Mouse (Mus musculus): ENCODE data around the gene Olfr610. TPM values are rescaled to one million over a fixed set of nuclear protein-coding genes. Genes with fewer than 3 reads are reported as not detected.
"Not testable (repeated sequence)": the region's sequence is repeated elsewhere in the genome, so short reads cannot be mapped to it uniquely, and the experiment has no call there.

The Olfr610 gene
- not detected for total RNA-seq (2021)
- long read RNA-seq, experiment 1, result 0 reads
- long read RNA-seq, experiment 2, result 0 reads

DNA sequence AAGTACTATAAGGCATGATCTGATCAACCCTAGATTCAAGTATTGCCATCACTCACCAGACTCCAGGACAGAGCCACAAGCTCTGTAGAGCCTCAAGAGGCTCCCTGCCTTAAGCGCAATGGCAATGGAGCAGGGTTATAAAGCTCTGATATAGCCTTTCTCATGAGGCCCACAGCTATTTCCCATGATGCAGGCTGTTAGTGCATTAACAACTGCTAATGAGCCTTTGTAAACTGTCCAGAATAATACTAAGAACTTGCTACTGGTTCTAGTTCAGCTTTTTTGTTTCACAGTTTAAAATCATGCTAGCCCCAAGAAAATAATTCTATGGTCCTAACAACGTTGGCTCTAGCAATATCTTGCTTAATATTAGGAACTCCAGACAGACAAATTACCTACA is at the start of gene Olfr610:
Olfr610 (minus strand) TSS at position 101 of the 400 bp plus-strand sequence.
- DNase-seq (ENCODE audit: low spot score in 2 of 2), result no peak

DNA sequence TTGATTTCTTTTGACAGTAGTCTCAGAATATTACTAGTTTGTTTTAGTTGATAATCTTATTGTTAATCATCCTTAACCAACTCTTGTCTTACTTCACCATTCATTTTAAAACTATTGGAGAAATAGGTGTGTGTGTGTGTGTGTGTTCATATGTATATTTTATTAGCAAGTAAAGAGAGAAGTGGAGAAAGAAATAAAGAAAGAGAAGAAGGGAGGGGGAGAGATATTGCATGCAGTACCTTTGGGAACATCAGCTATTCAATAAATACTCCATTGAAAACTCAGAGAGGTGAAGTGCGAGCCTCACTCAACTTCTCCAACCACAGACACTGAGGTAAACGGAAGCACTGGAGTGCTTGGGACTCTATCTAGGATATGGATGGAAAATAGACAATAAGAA is 43.9 kb upstream of the Olfr610 start, which contains the start of gene Olfr615:
Olfr615 (plus strand) TSS at position 301 of the 400 bp plus-strand sequence.
- DNase-seq (ENCODE audit: low spot score in 2 of 2), result no peak

DNA sequence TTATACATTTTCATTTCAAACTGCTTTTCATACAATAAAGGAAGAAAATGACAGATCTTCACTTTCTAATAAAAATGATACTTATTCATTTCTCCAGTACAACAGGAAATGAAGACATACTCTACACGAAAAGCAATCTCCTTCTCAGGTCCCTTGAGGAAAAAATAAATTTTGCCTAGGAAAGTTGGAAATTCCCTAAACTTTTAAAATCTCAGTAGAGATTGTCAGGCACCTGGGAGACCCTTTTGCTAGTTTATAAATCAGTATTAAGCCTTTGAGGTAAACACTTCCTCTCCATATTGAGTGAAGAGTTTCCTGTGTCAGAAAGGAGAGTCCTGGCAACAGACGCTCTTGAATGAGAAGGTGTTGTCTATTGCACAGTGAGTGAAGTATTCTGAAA is 35.9 kb upstream of the Olfr610 start, which contains the start of gene Olfr613:
Olfr613 (plus strand) TSS at position 301 of the 400 bp plus-strand sequence.
- DNase-seq (ENCODE audit: low spot score in 2 of 2), result no peak

DNA sequence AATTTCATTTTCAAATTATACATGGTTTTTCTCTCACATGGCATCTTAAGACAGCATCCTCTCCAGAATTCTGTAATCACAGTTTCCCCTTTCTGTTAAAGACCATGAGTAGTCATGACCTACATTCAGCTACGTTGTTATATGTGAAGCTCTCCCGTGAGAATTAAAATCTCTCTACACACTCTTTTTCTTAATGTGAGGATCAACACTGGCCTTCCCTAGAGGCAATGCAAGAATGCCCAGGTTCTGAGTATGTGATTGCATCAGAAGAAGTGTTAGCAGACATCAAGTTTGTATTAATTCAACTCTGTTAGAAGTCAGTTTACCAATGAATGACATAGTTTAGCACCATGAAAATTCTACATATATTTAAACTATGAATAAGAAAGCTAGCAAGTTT is 30.7 kb upstream of the Olfr610 start, which contains the start of gene Olfr612:
Olfr612 (minus strand) TSS at position 101 of the 400 bp plus-strand sequence.
- DNase-seq (ENCODE audit: low spot score in 2 of 2), result not testable (repeated sequence)

DNA sequence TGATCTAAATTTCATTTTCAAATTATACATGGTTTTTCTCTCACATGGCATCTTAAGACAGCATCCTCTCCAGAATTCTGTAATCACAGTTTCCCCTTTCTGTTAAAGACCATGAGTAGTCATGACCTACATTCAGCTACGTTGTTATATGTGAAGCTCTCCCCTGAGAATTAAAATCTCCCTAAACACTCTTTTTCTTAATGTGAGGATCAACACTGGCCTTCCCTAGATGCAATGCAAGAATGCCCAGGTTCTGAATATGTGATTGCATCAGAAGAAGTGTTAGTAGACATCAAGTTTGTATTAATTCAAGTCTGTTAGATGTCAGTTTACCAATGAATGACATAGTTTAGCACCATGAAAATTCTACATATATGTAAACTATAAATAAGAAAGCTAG is 8.8 kb upstream of the Olfr610 start, which contains the start of gene Olfr611:
Olfr611 (minus strand) TSS at position 101 of the 400 bp plus-strand sequence.
- not testable (repeated sequence) for DNase-seq (ENCODE audit: low spot score in 2 of 2)

DNA sequence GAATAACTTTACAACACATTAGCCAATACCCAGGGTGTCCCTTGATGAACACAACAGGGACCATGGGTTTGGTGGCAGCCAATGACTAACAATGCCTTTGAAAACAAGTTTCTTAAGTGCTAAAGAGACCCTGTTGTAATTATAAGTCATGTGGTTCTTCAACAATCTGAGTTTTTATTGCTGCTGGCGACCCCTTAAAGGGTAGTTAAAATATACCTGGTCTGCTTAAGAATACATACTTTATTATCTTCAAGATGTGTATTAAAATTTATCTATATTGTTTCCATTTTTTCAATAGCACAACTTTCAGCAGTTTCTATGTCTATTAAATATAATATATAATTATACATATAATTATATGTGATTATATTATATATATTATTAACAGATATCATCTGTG is 14.0 kb downstream of the Olfr610 start, which contains the start of gene Olfr609:
Olfr609 (minus strand) TSS at position 101 of the 400 bp plus-strand sequence.
- no peak for DNase-seq (ENCODE audit: low spot score in 2 of 2)

DNA sequence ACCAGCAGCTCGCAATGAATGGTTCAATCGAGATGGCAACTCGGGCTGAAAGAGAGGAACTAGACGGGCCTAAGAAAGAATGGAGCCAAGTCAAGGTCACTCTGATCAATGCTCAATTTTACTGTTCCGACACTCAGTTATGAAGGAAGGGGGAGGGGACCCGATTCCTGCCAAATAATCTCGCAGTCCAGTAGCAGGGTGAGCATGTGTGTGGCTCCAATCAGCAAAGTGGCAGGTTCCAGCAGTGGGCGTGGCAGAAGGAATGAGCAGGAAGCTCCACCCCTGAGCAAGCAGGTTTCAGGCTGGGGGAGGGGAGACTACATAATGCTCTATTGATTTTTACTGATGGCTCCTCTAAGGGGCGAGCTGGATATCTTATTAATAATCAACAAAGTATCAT is 34.8 kb downstream of the Olfr610 start:
- DNase-seq (ENCODE audit: low spot score in 2 of 2), result not testable (repeated sequence)

DNA sequence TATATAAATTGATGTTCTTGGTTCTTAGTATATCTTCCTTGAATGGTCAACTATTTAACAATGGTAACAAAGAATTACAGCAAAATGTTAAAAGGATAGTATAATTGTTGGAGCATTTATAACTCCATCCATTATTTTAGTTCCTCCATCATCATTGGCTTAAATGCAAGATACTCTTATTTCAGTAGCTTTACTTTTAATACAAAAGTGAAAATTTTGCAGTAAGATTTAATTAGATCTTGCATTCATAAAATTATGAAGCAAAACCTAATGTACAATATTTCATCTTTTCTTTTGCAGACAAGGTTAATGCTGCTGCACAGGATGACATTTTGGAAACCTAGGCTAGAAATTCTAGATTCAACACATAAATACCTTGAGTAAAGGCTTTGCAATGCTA is 42.3 kb downstream of the Olfr610 start, which contains the start of gene Olfr608:
Olfr608 (plus strand) TSS at position 301 of the 400 bp plus-strand sequence.
- DNase-seq (ENCODE audit: low spot score in 2 of 2), result no peak

DNA sequence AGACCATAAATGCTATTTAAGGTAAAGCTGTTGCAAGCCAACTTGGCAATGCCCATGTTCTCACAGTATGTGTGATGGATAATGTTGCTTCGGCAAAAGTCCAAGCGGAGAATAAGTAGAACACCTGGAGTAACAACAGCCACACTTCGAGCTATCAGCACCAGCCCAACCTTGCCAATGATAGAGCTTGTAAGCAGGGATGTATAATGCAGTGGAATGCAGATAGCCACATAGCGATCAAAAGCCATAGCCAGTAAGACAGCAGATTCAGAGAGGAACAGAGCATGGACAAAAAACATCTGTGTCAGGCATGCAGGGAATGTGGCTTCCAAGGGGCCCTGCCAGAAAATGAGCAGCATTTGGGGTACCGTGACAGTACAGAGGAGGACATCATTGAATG is 51.3 kb downstream of the Olfr610 start:
- DNase-seq (ENCODE audit: low spot score in 2 of 2), result no peak

Other genes starting within 250 kb of the Olfr610 start
- not detected for gene Olfr596, start 206.5 kb downstream of the Olfr610 start, total RNA-seq (2021)
- not detected for gene Olfr597, start 195.8 kb downstream of the Olfr610 start, total RNA-seq (2021)
- gene Olfr598, start 188.6 kb downstream of the Olfr610 start, total RNA-seq (2021), result not detected
- gene Olfr599, start 176.2 kb downstream of the Olfr610 start, total RNA-seq (2021), result not detected
- gene Olfr600, start 162.5 kb downstream of the Olfr610 start, total RNA-seq (2021), result not detected
- gene Olfr601, start 149.5 kb downstream of the Olfr610 start, total RNA-seq (2021), result not detected
- gene Olfr603, start 125.9 kb downstream of the Olfr610 start, total RNA-seq (2021), result not detected
- not detected for gene Usp17lc, start 97.0 kb downstream of the Olfr610 start, total RNA-seq (2021)
- gene Olfr605, start 66.7 kb downstream of the Olfr610 start, total RNA-seq (2021), result not detected
- gene Olfr606, start 63.1 kb downstream of the Olfr610 start, total RNA-seq (2021), result not detected
- gene Olfr607, start 48.0 kb downstream of the Olfr610 start, total RNA-seq (2021), result not detected
- gene Olfr608, start 42.2 kb downstream of the Olfr610 start, total RNA-seq (2021), result not detected
- not detected for gene Olfr609, start 14.1 kb downstream of the Olfr610 start, total RNA-seq (2021)
- gene Olfr611, start 8.7 kb upstream of the Olfr610 start, total RNA-seq (2021), result not detected
- gene Olfr612, start 30.6 kb upstream of the Olfr610 start, total RNA-seq (2021), result not detected
- not detected for gene Olfr613, start 36.0 kb upstream of the Olfr610 start, total RNA-seq (2021)
- not detected for gene Olfr615, start 44.0 kb upstream of the Olfr610 start, total RNA-seq (2021)
- gene Olfr616, start 57.0 kb upstream of the Olfr610 start, total RNA-seq (2021), result not detected
- gene Olfr617, start 60.9 kb upstream of the Olfr610 start, total RNA-seq (2021), result not detected
- not detected for gene Olfr618, start 78.0 kb upstream of the Olfr610 start, total RNA-seq (2021)
- not detected for gene Olfr619, start 88.5 kb upstream of the Olfr610 start, total RNA-seq (2021)
- not detected for gene Olfr620, start 100.4 kb upstream of the Olfr610 start, total RNA-seq (2021)
- not detected for gene Olfr622, start 130.6 kb upstream of the Olfr610 start, total RNA-seq (2021)
- gene Olfr623, start 151.6 kb upstream of the Olfr610 start, total RNA-seq (2021), result not detected
- gene Olfr624, start 159.1 kb upstream of the Olfr610 start, total RNA-seq (2021), result not detected
- not detected for gene Olfr625-ps1, start 170.6 kb upstream of the Olfr610 start, total RNA-seq (2021)
- not detected for gene Olfr243, start 202.5 kb upstream of the Olfr610 start, total RNA-seq (2021)
- gene Olfr628, start 218.3 kb upstream of the Olfr610 start, total RNA-seq (2021), result not detected
- not detected for gene Olfr629, start 232.8 kb upstream of the Olfr610 start, total RNA-seq (2021)
- not detected for gene Olfr630, start 245.2 kb upstream of the Olfr610 start, total RNA-seq (2021)

All from adrenal gland, adult 18-20 months (tissue).